Mouse (Mus musculus): Measurements from ENCODE around the gene Sacs.

- TF ChIP-seq CTCF (IDR thresholded peaks at IDR 0.05; ENCODE audit: low read depth, low read length), result no peak
- no peak for TF ChIP-seq POLR2A (IDR thresholded peaks at IDR 0.05; ENCODE audit: insufficient read depth, low read length)
Observed at GRCm38 (mm10) chr14:61134381-61135030, 3.8 kb upstream of the Sacs start.
